Mouse (Mus musculus) embryonic facial prominence, embryonic 10.5 days (tissue): ENCODE results near the gene Adh5. TPM values are rescaled to one million over a fixed set of nuclear protein-coding genes. Genes with fewer than 3 reads are reported as not detected.
A peak's percentile ranks its signal among the peaks of the same experiment; 100 is the strongest.

Source experiments
- DNase-seq: peaks from one replicate; pipeline ENCODE4 v3.0.0-alpha.2; 2017; ENCODE audit warnings: low spot score
- H3K27ac ChIP-seq: fragments of 300-500 bp; sonication (generic); replicated peaks from 2 replicates; pipeline ENCODE4 v1.5.1; 2016; ENCODE audit warnings: mild to moderate bottlenecking
- H3K27me3 ChIP-seq: fragments of 300-500 bp; sonication (generic); replicated peaks from 2 replicates; pipeline ENCODE4 v1.6.1; 2016; ENCODE audit warnings: low read depth, mild to moderate bottlenecking; ENCODE audit not compliant: poor library complexity, severe bottlenecking
- H3K36me3 ChIP-seq: fragments of 300-500 bp; sonication (generic); replicated peaks from 2 replicates; pipeline ENCODE4 v1.6.1; 2016; ENCODE audit warnings: mild to moderate bottlenecking, moderate library complexity
- H3K4me1 ChIP-seq: fragments of 300-500 bp; sonication (generic); 2 replicates; pipeline ENCODE4 v1.6.1; 2016
- H3K4me3 ChIP-seq: fragments of 300-500 bp; sonication (generic); 2 replicates; pipeline ENCODE4 v1.5.1; 2016; ENCODE audit warnings: mild to moderate bottlenecking, moderate library complexity
- H3K9me3 ChIP-seq: fragments of 300-500 bp; sonication (generic); 2 replicates; pipeline ENCODE4 v1.6.1; 2016; ENCODE audit warnings: mild to moderate bottlenecking
- WGBS: fragments of 180-500 bp; shearing (Covaris S2); methylation state at CpG from one replicate; pipeline ENCODE4 v1.1.7; 2016; 5-methylcytosine and 5-hydroxymethylcytosine counted together
- polyA plus RNA-seq: library from polyadenylated mRNA; unstranded; fragments of >200 nt; fragmentation: Nextera tagmentation; extraction: Ambion mirVana; gene quantifications from 2 replicates; pipeline ENCODE4 v1.2.1, GENCODE M21; 2016

Gene Adh5
- 260 and 265 TPM in 2 replicates for polyA plus RNA-seq

GRCm38 (mm10) chr3:138442612-138443464 is at the start of gene Adh5:
TSS of gene Adh5 (plus strand) at chr3:138443093.
- Histone ChIP-seq H3K9me3 (no peaks in the 10 kb centered on the region), H3K4me1 (peaks cover 37% of the 10 kb centered on the region), H3K27ac (peak within 1 kb of the TSS; percentile 93), H3K4me3 (peak within 1 kb of the TSS; percentile 92), H3K36me3 (peaks cover 31% of the 10 kb centered on the region), H3K27me3 (no peaks in the 10 kb centered on the region)
- WGBS: under 1% methylated on average over 86 of the region's 86 CpGs
- peak; percentile 97 for DNase-seq

GRCm38 (mm10) chr3:138404872-138405271 is 38.0 kb upstream of the Adh5 start:
- WGBS: 78% methylated on average over 3 of the region's 3 CpGs
- no peaks in the 10 kb centered on the region for H3K36me3 ChIP-seq
- no peaks in the 10 kb centered on the region for H3K9me3 ChIP-seq

GRCm38 (mm10) chr3:138405341-138405740 is 37.6 kb upstream of the Adh5 start:
- DNase-seq: peak; percentile 27
- no peaks in the 10 kb centered on the region for H3K36me3 ChIP-seq
- no peaks in the 10 kb centered on the region for H3K9me3 ChIP-seq
- no peaks in the 10 kb centered on the region for H3K27me3 ChIP-seq
- H3K4me1 ChIP-seq: no peaks in the 10 kb centered on the region
- H3K27ac ChIP-seq: no peak overlapping the region
- no peak overlapping the region for H3K4me3 ChIP-seq
- WGBS: 55% methylated on average over 3 of the region's 3 CpGs

More at GRCm38 (mm10) chr3:138404872-138405271, 38.0 kb upstream of the Adh5 start:
- Histone ChIP-seq H3K4me1 (no peaks in the 10 kb centered on the region), H3K27ac (no peak overlapping the region), H3K27me3 (no peaks in the 10 kb centered on the region), H3K4me3 (no peak overlapping the region)
- DNase-seq: no peak

GRCm38 (mm10) chr3:138405840-138406239 is 37.1 kb upstream of the Adh5 start:
- Histone ChIP-seq H3K36me3 (no peaks in the 10 kb centered on the region), H3K27ac (no peak overlapping the region), H3K4me1 (no peaks in the 10 kb centered on the region), H3K27me3 (no peaks in the 10 kb centered on the region), H3K9me3 (no peaks in the 10 kb centered on the region), H3K4me3 (no peak overlapping the region)
- WGBS: 87% methylated on average over 7 of the region's 7 CpGs
- DNase-seq: no peak

- DNase-seq: no peak
- Histone ChIP-seq H3K9me3 (no peaks in the 10 kb centered on the region), H3K27ac (no peak overlapping the region), H3K4me3 (no peak overlapping the region), H3K27me3 (no peaks in the 10 kb centered on the region), H3K36me3 (no peaks in the 10 kb centered on the region), H3K4me1 (no peaks in the 10 kb centered on the region)
- WGBS: 98% methylated on average over 1 of the region's 1 CpGs
Observed at GRCm38 (mm10) chr3:138407920-138408319, 35.0 kb upstream of the Adh5 start.

- H3K36me3 ChIP-seq: no peaks in the 10 kb centered on the region
- no peaks in the 10 kb centered on the region for H3K27me3 ChIP-seq
- H3K4me3 ChIP-seq: no peak overlapping the region
- no peaks in the 10 kb centered on the region for H3K4me1 ChIP-seq
- no peaks in the 10 kb centered on the region for H3K9me3 ChIP-seq
- no peak for DNase-seq
- 86% methylated on average over 1 of the region's 1 CpGs for WGBS
- H3K27ac ChIP-seq: no peak overlapping the region
Observed at GRCm38 (mm10) chr3:138409585-138409984, 33.3 kb upstream of the Adh5 start.

GRCm38 (mm10) chr3:138410211-138410610 is 32.7 kb upstream of the Adh5 start:
- no peaks in the 10 kb centered on the region for H3K27me3 ChIP-seq
- H3K27ac ChIP-seq: no peak overlapping the region
- H3K9me3 ChIP-seq: no peaks in the 10 kb centered on the region
- no peaks in the 10 kb centered on the region for H3K4me1 ChIP-seq
- no peak for DNase-seq
- H3K4me3 ChIP-seq: no peak overlapping the region
- 73% methylated on average over 3 of the region's 3 CpGs for WGBS
- no peaks in the 10 kb centered on the region for H3K36me3 ChIP-seq

- WGBS: 74% methylated on average over 6 of the region's 6 CpGs
- no peaks in the 10 kb centered on the region for H3K9me3 ChIP-seq
- no peak within 1 kb of the TSS for H3K4me3 ChIP-seq
- H3K36me3 ChIP-seq: no peaks in the 10 kb centered on the region
- DNase-seq: no peak
- no peak within 1 kb of the TSS for H3K27ac ChIP-seq
- no peaks in the 10 kb centered on the region for H3K4me1 ChIP-seq
- no peaks in the 10 kb centered on the region for H3K27me3 ChIP-seq
Observed at GRCm38 (mm10) chr3:138415121-138415690, 27.7 kb upstream of the Adh5 start, which contains the start of gene Adh4. TSS of gene Adh4 (plus strand) at chr3:138415466.

- no peak for DNase-seq
- no peaks in the 10 kb centered on the region for H3K27me3 ChIP-seq
- no peak overlapping the region for H3K4me3 ChIP-seq
- H3K27ac ChIP-seq: no peak overlapping the region
- WGBS: 87% methylated on average over 6 of the region's 6 CpGs
- H3K9me3 ChIP-seq: no peaks in the 10 kb centered on the region
- H3K36me3 ChIP-seq: no peaks in the 10 kb centered on the region
- H3K4me1 ChIP-seq: no peaks in the 10 kb centered on the region
Observed at GRCm38 (mm10) chr3:138419369-138419768, 23.5 kb upstream of the Adh5 start.

GRCm38 (mm10) chr3:138420385-138420784 is 22.5 kb upstream of the Adh5 start:
- no peaks in the 10 kb centered on the region for H3K9me3 ChIP-seq
- no peak overlapping the region for H3K27ac ChIP-seq
- 95% methylated on average over 3 of the region's 3 CpGs for WGBS

GRCm38 (mm10) chr3:138423664-138424063 is 19.2 kb upstream of the Adh5 start:
- Histone ChIP-seq H3K36me3 (no peaks in the 10 kb centered on the region), H3K27ac (no peak overlapping the region), H3K4me3 (no peak overlapping the region), H3K27me3 (no peaks in the 10 kb centered on the region), H3K9me3 (no peaks in the 10 kb centered on the region), H3K4me1 (no peaks in the 10 kb centered on the region)
- DNase-seq: no peak
- WGBS: 69% methylated on average over 2 of the region's 2 CpGs

More at GRCm38 (mm10) chr3:138420385-138420784, 22.5 kb upstream of the Adh5 start:
- Histone ChIP-seq H3K4me1 (no peaks in the 10 kb centered on the region), H3K4me3 (no peak overlapping the region), H3K27me3 (no peaks in the 10 kb centered on the region), H3K36me3 (no peaks in the 10 kb centered on the region)
- no peak for DNase-seq

- 69% methylated on average over 4 of the region's 4 CpGs for WGBS
- Histone ChIP-seq H3K4me1 (no peaks in the 10 kb centered on the region), H3K4me3 (no peak overlapping the region), H3K36me3 (no peaks in the 10 kb centered on the region), H3K27me3 (no peaks in the 10 kb centered on the region), H3K9me3 (no peaks in the 10 kb centered on the region), H3K27ac (no peak overlapping the region)
- no peak for DNase-seq
Observed at GRCm38 (mm10) chr3:138424247-138424646, 18.6 kb upstream of the Adh5 start.
